Mouse (Mus musculus) Patski (cell line): ENCODE measurements around the gene Dhx58. TPM values are rescaled to one million over a fixed set of nuclear protein-coding genes. Genes with fewer than 3 reads are reported as not detected.
"Not testable (repeated sequence)": the region's sequence is repeated elsewhere in the genome, so short reads cannot be mapped to it uniquely, and the experiment has no call there.

Experiments used
- ATAC-seq: fragments of 100-300 bp; one replicate; pipeline ENCODE4 v1.8.0; 2021
- CTCF ChIA-PET: fragments of 350-600 bp; sonication (Branson Sonifier 250); formaldehyde crosslinking; loops from one replicate; lab custom pipeline; 2022; ENCODE audit warnings: inconsistent platforms; lab: Charles Lee
- POLR2A ChIA-PET: fragments of 350-600 bp; sonication (Branson Sonifier 250); formaldehyde crosslinking; loops from one replicate; lab custom pipeline; 2022; ENCODE audit warnings: antibody characterized with exemption, inconsistent platforms; lab: Charles Lee
- DNase-seq: peaks from one replicate; pipeline ENCODE4 v3.0.0-alpha.2; 2011; ENCODE audit warnings: low read depth, low spot score
- H3K27me3 ChIP-seq: fragments of 371-371 bp; one replicate; pipeline ENCODE4 v1.5.1; 2021
- CTCF ChIP-seq: fragments of 100-300 bp; IDR thresholded peaks from one replicate; pipeline ENCODE4 v1.5.1; 2021
- in situ Hi-C: fragments of 300-500 bp; cut with MboI; formaldehyde crosslinking; loops from 3 replicates; pipeline ENCODE4 v1.11.1; 2018; ENCODE audit warnings: low pct_unique_long_range_greater_than_20kb, mixed read lengths
- polyA plus RNA-seq: library from polyadenylated mRNA; unstranded; gene quantifications from one replicate; pipeline ENCODE4 v1.2.3, GENCODE M21; 2021

Gene Dhx58
- polyA plus RNA-seq, 1 experiment from 2014 or later = 1.5 TPM

GRCm38 (mm10) chr11:100685371-100685770 is 18.7 kb downstream of the Dhx58 start:
- ATAC-seq (no peak), DNase-seq (no peak)
- in situ Hi-C loops = no loop called here
- CTCF ChIA-PET = no interaction called here
- POLR2A ChIA-PET = interaction anchor here (0.7 to 1.2 kb wide), 2 partner anchors 19 to 29 kb away, joined by 3 read pairs; partner anchors contain the start of gene Dhx58
- no peak for TF ChIP-seq CTCF
- peaks cover 6% of the 10 kb centered on the region for H3K27me3 ChIP-seq

- ATAC-seq (no peak), DNase-seq (no peak)
- TF ChIP-seq CTCF = no peak
- H3K27me3 ChIP-seq = peaks cover 6% of the 10 kb centered on the region
- ChIA-PET CTCF (no interaction called here), POLR2A (interaction anchor here (0.6 kb wide), 1 partner anchor 260 kb away, joined by 5 read pairs; no protein-coding TSS in a partner anchor)
- in situ Hi-C loops = no loop called here
These were observed 20.0 kb downstream of the Dhx58 start for GRCm38 (mm10) chr11:100684084-100684483.

GRCm38 (mm10) chr11:100682526-100682925 is 21.5 kb downstream of the Dhx58 start:
- in situ Hi-C loops = no loop called here
- TF ChIP-seq CTCF = no peak
- DNase-seq (no peak), ATAC-seq (no peak)
- H3K27me3 ChIP-seq = peaks cover 9% of the 10 kb centered on the region
- ChIA-PET CTCF (no interaction called here), POLR2A (no interaction called here)

GRCm38 (mm10) chr11:100681826-100682225 is 22.2 kb downstream of the Dhx58 start:
- POLR2A ChIA-PET = interaction anchor here (1.0 kb wide), 1 partner anchor 99 kb away, joined by 3 read pairs; no protein-coding TSS in a partner anchor
- TF ChIP-seq CTCF = no peak
- in situ Hi-C loops = no loop called here
- ATAC-seq = no peak
- CTCF ChIA-PET = no interaction called here
- H3K27me3 ChIP-seq = peaks cover 9% of the 10 kb centered on the region
- DNase-seq = no peak

- TF ChIP-seq CTCF = no peak
- peaks cover 15% of the 10 kb centered on the region for H3K27me3 ChIP-seq
- POLR2A ChIA-PET = no interaction called here
- in situ Hi-C loops = no loop called here
- CTCF ChIA-PET = no interaction called here
- ATAC-seq = no peak
- no peak for DNase-seq
These were observed 26.3 kb downstream of the Dhx58 start for GRCm38 (mm10) chr11:100677810-100678209.

- in situ Hi-C loops = no loop called here
- POLR2A ChIA-PET = no interaction called here
- ATAC-seq (no peak), DNase-seq (no peak)
- peaks cover 12% of the 10 kb centered on the region for H3K27me3 ChIP-seq
- no peak for TF ChIP-seq CTCF
- CTCF ChIA-PET = no interaction called here
These were observed 30.9 kb downstream of the Dhx58 start for GRCm38 (mm10) chr11:100673169-100673568.

GRCm38 (mm10) chr11:100671956-100672355 is 32.1 kb downstream of the Dhx58 start:
- in situ Hi-C loops = no loop called here
- ATAC-seq = no peak

GRCm38 (mm10) chr11:100671049-100671448 is 33.0 kb downstream of the Dhx58 start:
- ATAC-seq (no peak), DNase-seq (no peak)
- ChIA-PET CTCF (no interaction called here), POLR2A (no interaction called here)
- in situ Hi-C loops = no loop called here
- no peak for TF ChIP-seq CTCF
- peaks cover 12% of the 10 kb centered on the region for H3K27me3 ChIP-seq

More at GRCm38 (mm10) chr11:100671956-100672355, 32.1 kb downstream of the Dhx58 start:
- no peak for TF ChIP-seq CTCF
- CTCF ChIA-PET = no interaction called here
- no peak for DNase-seq
- H3K27me3 ChIP-seq = peaks cover 12% of the 10 kb centered on the region
- POLR2A ChIA-PET = no interaction called here

GRCm38 (mm10) chr11:100659806-100660205 is 44.3 kb downstream of the Dhx58 start:
- DNase-seq (no peak), ATAC-seq (no peak)
- CTCF ChIA-PET = interaction anchor here (1.3 to 1.8 kb wide), 3 partner anchors 14 to 36 kb away, joined by 5 to 6 read pairs (median 5); no protein-coding TSS in a partner anchor
- POLR2A ChIA-PET = interaction anchor here (1.0 to 2.0 kb wide), 2 partner anchors 16 to 19 kb away, joined by 3 to 6 read pairs; no protein-coding TSS in a partner anchor
- TF ChIP-seq CTCF = no peak
- in situ Hi-C loops = no loop called here
- no peaks in the 10 kb centered on the region for H3K27me3 ChIP-seq

- POLR2A ChIA-PET = no interaction called here
- in situ Hi-C loops = no loop called here
- no peaks in the 10 kb centered on the region for H3K27me3 ChIP-seq
- CTCF ChIA-PET = no interaction called here
- ATAC-seq (no peak), DNase-seq (no peak)
- no peak for TF ChIP-seq CTCF
These were observed 47.6 kb downstream of the Dhx58 start for GRCm38 (mm10) chr11:100656458-100656857.

GRCm38 (mm10) chr11:100655589-100655988 is 48.5 kb downstream of the Dhx58 start:
- H3K27me3 ChIP-seq, DNase-seq, in situ Hi-C loops, ATAC-seq, CTCF ChIA-PET, POLR2A ChIA-PET: not testable (repeated sequence)
